Mouse (Mus musculus) T-helper 2 cell (primary cell): ENCODE results near the gene Tmc1.

Source experiments
- in situ Hi-C: fragments of 300-600 bp; cut with MboI, MseI; formaldehyde crosslinking; loops from one replicate; pipeline ENCODE4 v1.15.1; 2025; ENCODE audit warnings: high pct_unique_total_duplicates

The Tmc1 gene

DNA sequence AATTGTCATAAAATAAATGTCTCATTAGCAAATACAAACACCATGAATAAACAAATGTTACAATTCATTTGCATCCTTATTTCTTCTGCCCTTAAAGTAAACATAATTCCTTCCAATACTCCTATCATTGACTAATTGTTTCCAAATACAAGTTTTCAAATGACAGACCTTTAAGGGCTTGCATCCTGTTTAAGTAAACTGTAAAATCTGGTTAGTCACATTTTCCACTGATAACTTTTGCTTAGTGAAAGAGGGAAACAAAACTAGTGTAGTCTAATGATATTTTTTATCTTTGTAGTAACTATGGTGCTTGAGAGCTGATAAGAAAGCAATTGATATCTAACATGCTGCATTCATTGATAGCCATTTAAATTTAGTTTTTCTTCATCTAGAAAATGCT, 154.5 kb downstream of the Tmc1 start:
- in situ Hi-C loops: no loop called here

DNA sequence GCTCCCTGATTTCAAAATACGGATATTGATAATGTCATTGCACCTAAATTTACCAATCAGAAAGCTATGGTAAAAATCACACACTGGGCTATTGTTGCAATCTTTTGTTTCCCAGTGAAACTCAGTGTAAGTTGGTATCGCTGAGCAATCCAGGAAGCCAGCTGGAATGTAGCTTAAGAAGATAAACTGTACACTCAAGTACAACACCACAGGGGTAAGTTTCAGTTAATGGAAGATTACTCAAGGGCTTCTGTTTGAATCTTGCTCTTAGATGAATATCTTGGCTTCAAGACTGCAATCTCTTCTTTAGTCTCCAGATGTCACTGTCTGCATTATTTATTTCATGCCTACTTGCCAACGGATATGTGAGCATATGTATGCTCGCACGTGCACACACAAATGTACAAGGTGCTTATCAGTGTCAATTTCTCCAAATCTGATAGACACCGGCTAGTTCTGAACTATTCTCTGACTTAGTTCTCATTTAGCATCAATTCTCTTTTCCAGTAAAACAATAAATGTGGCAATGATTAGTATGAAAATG, 156.4 kb downstream of the Tmc1 start:
- in situ Hi-C loops: no loop called here

DNA sequence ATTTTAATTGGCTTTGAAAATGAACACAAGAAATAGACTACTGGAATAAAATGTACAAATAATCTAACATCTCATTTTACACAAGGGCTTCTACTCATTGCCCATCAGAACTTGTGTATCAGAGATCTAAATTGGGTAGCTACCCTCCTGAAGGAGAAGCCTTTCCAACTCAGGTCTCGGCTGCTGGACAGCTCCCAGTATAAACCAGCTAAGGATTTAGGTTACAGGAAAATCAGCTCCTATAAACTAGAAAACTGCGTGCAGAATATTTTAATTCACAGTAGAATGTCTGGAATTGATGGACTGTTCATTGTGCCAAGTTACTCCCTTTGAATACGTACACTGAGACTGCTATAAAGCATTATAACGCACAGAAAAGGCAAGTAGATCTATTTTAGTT, 158.0 kb downstream of the Tmc1 start:
- in situ Hi-C loops: no loop called here

DNA sequence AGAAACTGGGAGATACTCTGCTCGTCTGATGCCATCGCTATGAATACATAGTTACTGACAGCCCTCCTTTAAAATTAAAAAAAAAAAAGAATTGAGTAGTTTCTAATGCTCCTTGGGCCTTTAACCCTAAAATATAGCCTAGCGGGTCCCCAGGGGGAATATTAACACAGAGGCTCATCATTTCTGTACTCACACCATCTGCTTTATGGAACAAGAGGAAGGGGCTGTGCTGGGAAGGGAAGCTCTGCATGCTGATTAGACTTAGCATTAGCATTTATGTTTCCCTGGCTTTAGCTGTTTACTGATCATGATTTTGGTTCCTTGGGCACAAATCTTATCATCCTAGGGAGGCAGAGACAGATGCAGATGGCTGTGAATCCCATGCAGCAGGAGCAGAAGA, 159.0 kb downstream of the Tmc1 start:
- in situ Hi-C loops: no loop called here

DNA sequence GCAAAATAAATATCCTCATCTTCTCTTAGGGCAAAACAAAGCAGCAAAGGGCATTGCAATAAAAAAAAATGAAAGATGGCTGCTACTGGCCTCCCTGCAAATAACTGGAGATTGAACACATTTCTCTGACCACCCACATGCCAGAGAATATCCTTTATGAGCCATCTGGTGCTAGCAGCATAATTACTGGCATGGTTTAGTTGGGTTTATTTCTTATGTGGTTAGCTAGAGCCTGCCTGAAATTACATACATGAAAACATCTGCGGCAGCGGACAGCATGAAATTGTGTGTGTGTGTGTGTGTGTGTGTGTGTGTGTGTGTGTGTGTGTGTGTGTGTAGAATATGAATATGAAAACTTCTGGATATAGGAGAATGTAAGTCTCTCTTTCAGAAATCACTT, 161.2 kb downstream of the Tmc1 start:
- in situ Hi-C loops: no loop called here

DNA sequence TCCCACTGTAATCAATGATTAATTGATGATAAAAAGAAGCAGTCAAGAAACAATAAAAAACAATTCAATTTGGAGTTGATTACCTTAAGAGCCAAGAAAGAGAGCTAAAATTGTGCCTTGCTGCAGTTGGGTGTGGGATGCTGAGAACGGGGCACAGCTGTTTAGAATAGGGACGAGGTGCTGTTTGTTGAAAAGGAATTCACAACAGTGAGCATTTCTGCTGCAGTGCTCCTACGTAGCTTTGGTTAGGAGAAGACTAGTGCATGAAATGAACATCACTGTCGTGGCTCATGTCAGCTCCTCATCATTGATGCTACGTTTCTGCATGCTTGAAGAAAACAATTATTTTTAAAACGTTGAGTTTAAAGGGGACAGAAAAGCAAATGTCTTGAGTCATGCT, 166.7 kb downstream of the Tmc1 start:
- in situ Hi-C loops: no loop called here

DNA sequence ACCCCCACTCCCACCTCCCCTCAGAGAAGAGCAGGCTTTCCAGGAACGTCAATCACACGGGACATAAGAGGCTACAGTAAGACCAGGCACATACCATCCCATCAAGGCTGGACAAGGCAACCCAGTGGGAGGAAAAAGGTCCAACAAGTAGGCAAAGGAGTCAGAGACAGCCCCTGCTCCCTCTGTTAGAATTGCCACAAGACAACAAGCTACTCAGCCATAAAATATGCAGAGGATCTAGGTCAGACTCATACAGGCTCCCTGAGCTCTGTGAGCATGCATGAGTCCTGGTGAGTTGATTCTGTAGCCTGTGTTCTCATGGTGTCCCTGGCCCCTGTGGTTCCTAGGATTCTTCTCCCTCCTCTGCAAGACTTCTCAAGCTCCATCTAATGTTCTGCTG, 178.3 kb downstream of the Tmc1 start:
- in situ Hi-C loops: no loop called here

DNA sequence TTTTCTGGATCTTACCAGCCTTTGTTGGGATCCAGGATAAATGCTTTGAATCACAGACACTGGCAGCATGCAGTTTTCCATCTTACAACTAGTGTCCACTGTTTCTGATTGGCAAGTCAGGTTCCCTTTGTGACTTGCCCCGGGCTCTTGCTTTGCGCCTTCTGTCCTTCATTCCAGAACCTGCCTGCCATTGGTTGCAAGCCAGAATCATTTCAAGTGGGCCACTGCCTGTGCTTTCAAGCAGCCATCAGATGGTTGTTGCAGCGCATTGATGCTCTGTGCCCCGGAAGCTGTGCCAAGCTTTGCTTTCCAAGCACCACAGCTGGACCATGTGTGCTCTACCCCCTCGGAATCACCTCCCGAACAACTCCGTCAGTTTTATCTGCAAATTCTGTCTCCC, 180.1 kb downstream of the Tmc1 start:
- in situ Hi-C loops: no loop called here

DNA sequence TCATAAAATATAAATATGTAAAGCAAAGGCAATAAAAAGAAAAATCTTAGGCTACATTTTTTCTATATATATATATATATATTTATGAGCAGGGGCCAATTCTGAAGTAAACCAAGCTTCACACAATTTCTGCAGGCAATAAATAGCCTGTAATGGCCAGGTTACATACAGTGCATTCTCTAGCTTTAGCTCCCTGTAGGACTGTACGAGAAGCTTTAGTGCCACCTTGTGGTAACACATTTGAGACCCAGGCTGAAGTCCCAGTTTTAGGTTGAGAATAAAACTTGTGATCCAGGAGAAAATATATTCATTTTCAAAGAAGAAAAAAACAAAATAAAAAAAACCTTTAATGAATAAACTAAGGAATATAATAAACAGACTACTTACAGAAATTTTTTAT, 189.8 kb downstream of the Tmc1 start:
- in situ Hi-C loops: loop anchor here (10.0 kb wide), 1 partner anchor 49 kb away; no protein-coding TSS in a partner anchor

DNA sequence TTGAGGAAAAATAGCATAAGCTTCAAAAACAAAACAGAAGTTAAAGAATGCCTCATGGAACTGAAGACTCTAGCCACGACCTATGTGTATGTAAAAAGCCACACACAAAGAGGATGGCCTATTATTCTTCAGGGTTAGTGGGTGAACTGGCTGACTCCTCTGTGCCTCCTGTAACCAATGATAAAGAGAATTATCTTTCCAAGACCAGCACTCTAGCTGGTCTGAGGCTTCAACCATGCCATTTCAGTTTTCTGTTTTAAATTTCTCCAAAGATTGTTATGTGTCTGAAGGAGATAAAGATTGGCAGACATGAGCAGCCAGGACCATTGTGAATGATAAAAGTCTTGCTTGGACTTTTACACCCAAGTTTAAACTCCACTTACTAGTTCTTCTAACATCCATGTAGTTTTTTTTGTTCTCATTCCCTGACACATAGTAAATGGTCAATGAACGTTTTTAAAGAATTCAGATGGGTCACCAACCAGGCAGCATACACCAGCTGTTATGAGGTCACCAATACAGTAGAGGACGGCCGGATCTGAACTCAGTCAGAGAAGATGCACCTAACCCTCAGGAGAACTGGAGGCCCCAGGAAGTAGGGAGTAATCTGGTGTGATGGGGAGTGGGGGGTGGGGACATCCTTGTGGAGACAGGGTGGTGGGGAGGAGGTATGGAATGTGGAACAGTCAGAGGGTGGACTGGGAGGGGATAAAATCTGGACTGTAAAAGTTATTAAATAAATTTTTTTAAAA, 192.2 kb downstream of the Tmc1 start:
- in situ Hi-C loops: loop anchor here (10.0 kb wide), 1 partner anchor 47 kb away; no protein-coding TSS in a partner anchor

DNA sequence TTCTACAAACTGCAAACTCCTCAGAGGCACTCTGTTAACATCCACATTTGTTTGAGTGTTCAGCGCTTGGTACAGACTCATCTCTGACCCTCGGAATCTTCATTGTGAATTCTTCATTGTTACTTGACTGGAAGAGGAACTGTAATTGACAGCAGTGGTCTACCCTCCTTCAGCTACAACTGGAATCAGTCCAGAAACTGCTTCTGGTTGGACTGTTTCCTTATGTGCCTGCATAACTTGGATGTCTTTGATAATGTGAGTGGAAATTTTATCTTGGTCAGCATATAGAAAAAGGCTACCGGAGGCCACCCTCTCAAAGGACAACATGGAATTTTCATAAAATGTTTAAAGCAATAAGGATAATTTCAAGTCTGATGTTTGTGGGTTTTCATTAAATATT, 192.9 kb downstream of the Tmc1 start:
- in situ Hi-C loops: loop anchor here (10.0 kb wide), 1 partner anchor 46 kb away; no protein-coding TSS in a partner anchor

DNA sequence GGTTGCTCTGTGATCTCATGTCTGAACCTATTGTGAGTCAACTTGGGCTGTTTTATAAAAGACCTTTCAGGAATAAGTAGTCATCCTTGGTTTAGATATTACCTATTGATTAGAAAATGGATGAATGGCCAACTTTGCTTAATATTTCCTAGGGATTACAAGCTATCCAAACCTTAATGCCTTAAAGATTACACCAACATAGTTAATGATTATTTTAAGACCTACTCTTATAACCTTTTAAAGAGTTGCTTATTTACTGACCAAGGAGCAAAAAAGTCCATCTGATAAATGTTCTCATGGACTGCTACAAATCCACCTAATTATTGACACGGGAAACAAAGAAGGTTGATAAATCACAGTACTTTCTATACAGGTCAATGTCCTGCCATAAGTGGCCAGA, 209.4 kb downstream of the Tmc1 start:
- in situ Hi-C loops: no loop called here
